Mouse (Mus musculus): Measurements from ENCODE around the gene Lima1.

DNA sequence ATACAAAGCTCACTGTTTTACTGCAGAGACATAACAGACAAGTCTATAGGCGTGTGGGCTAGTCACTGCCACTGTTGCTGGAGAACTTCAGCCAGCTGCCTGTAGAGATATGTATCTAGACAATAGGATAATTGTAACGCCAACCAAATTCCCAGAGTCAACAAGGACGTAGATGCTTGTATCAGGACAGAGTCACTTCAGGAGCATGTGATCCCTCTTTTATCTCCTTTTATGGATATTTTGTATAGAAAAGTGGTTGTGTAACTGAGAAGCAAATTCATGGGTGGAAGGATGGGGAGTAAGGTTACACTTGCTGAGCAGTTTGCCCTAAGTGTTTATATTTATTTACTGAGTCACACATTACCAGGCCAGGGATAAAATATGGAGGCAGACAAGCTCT, 25.0 kb downstream of the Lima1 start:
- TF ChIP-seq CTCF (IDR thresholded peaks at IDR 0.05; ENCODE audit: low read depth) (no peak), EP300 (IDR thresholded peaks at IDR 0.05; ENCODE audit: low read depth) (no peak)
